Mouse (Mus musculus) 3T3-L1 (cell line): ENCODE measurements around the gene Junb.

ENCODE experiments used
- DNase-seq: peaks from one replicate; pipeline ENCODE4 v3.0.0-alpha.2; 2015; ENCODE audit warnings: low read depth, low spot score

The Junb gene

DNA sequence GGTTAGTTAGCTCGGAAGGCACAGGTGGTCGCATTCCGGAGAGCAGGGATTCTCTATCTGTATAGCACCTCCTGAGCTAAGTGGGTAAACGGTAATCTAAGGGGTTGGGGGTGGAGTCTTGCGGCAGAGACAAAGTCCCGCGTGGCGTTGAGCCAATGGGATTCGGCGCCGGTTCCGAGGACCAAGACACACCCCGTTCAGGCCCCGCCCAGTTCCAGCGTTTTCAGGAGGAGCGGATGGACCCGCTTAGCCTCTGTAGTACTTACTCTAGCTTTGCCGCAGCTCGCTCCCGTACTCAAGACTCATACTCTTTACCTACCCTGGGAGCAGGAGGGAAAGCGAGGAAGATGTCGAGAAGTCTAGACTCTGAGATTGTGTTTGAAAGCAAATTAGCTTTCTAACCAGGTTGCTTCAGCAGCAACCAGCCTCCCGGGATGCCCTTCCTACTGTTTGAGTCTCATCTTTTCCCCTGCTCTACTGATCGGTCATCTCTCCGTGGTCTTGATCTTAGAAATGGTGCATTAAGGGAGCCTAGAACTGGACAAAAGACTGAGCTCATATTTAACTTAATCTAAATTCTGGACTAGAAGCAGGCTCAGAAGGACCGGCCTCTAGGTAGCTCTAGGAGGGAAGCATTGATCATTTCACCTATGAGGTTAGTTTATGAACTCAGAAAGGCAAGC, 33.9 kb downstream of the Junb start:
- DNase-seq: no peak

DNA sequence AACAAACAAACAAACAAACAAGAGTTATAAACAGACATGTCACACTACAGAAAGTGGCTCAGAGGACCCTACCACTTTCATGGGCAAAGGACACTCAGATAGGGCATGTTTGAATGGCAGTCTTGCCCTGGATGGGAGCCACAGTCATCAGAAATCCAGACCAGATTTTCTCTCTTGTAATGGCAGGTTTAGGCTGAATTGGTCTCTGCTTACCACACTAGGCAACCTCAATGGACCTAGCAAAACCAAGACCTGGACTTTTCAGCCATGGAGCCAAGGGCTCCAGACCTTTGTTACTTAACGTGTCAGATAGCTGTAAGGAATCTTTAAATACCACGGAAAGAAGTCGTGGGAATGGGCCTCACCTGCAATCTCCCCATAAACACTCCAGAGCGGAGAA, 34.8 kb downstream of the Junb start:
- DNase-seq: no peak

DNA sequence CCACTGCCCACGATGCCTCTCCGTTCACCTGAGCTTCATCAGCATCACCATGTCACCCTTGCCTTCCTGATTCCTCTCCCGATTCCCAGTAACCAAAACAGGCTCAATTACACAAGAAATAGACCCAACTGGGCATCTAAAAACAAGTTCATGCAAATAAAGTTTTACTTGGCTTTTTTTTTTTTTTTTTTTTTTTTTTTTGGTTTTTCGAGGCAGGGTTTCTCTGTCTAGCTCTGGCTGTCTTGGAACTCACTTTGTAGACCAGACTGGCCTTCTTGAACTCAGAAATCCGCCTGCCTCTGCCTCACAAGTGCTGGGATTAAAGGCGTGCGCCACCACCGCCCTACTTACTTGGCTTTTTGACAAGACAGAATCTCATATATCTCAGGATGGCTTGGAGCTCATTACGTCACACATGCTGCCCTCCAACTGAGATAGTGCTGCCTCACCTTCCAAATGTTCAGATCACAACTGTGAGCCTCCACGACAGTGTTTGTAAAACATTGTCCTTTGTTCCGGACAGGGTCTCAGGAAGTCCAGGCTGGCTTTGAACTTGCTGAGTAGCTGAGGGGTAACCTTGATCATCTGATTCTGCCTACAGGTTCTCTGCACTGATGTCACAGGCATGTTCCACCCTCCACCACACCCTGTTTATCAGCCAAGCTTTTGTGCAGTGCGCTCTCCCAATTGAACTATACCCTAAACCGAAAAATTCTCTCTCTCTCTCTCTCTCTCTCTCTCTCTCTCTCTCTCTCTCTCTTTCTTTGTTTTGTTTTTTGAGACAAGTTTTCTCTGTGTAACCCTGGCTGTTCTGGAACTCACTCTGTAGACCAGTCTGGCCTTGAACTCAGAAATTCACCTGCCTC, 40.7 kb downstream of the Junb start:
- DNase-seq: no peak

GRCm38 (mm10) chr8:84936962-84937546, 41.5 kb downstream of the Junb start, which contains the start of gene Mast1:
Gene Mast1 (minus strand): TSS chr8:84937359.
- DNase-seq: no peak

- no peak for DNase-seq
Observed at GRCm38 (mm10) chr8:84936041-84936961, 42.2 kb downstream of the Junb start.

DNA sequence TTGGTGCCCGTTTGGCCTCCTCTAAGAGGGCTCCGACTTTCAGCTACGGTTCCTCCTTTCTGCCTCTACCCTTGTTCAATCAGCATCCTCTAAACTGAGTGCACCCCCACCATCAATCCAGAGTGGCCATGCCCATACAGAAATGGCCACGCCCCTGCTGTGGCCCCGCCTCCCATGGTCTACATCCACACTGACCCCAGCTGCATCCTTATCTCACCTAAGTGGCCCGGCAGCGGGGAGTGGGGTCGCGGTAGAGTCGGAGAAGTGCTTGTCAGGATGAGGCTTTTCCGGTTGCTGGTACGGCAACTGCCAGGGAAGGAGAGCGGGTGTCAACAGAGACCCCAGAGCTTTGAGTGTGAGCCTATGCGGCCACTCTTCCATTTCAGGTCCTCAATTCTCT, 43.0 kb downstream of the Junb start:
- DNase-seq: no peak

GRCm38 (mm10) chr8:84934860-84935259, 43.7 kb downstream of the Junb start:
- no peak for DNase-seq

GRCm38 (mm10) chr8:84933767-84934559, 44.6 kb downstream of the Junb start:
- no peak for DNase-seq

DNA sequence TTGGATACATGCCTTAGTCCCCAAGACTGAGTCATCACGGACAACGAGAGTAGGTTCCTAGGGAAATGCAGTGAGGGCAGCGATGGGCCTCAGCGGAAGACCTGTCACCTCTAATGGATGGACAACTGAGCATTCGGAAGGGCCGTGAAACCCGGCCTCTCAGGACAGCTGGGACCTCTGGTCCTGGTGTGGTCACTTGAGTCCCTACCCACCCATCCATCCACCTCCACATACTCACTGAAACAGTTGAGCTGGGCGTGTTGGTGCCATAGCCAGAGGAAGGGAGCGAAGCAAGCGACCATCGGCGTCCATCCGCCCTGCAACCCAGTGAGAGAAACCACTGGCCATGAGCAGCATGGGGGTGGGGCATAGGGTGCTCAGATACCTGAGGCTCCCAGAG, 47.9 kb downstream of the Junb start:
- DNase-seq: no peak

- DNase-seq: peak; percentile 72
Observed at GRCm38 (mm10) chr8:84928456-84929306, 49.8 kb downstream of the Junb start.

- DNase-seq: no peak
Observed at GRCm38 (mm10) chr8:84927513-84927912, 51.0 kb downstream of the Junb start.

GRCm38 (mm10) chr8:84925557-84925956, 53.0 kb downstream of the Junb start:
- DNase-seq: no peak
